ENCODE assay signal across 8 mouse cellular contexts in the genomic region with DNA sequence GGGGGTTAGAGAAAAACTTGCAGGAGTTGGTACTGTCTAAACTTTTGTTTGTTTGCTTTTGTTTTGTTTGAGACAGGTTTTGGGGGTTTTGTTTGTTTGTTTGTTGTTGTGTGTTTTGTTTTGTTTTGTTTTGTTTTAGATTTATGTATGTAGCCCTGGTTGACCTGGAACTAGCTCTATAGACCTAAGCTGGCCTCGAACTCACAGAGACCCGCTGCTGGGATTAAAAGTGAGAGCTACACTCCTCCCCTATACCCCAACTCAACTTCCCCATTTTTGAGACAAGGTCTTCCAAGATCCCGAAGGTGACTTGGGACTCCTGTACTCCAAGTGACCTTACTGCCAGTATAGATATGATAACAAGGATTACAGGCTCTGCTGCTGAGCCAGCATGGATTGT. TPM values are rescaled to one million over a fixed set of nuclear protein-coding genes. Genes with fewer than 3 reads are reported as not detected.
DNase-seq lines count a peak whose midpoint lies in the region; ATAC-seq and TF ChIP-seq lines count a peak whose summit lies in the region.

No protein-coding gene starts in this region.

- no peaks in the 10 kb centered on the region for H3K36me3 ChIP-seq in kidney, postnatal 0 days (ENCODE audit: insufficient read depth, low read length)
- peaks cover under 1% of the 10 kb centered on the region; the same call in 1 of the 2 replicates for H3K36me3 ChIP-seq in embryonic facial prominence, embryonic 10.5 days (replicated peaks)
- H3K36me3 ChIP-seq in hindbrain, postnatal 0 days (ENCODE audit: insufficient read depth, low read length), result no peaks in the 10 kb centered on the region
- H3K36me3 ChIP-seq in midbrain, embryonic 16.5 days (ENCODE audit: control insufficient read depth, insufficient read depth, low read length), result no peaks in the 10 kb centered on the region

- no peaks in the 10 kb centered on the region for H3K9me3 ChIP-seq in kidney, postnatal 0 days (replicated peaks; ENCODE audit: low read length)
- H3K9me3 ChIP-seq in embryonic facial prominence, embryonic 10.5 days, result no peaks in the 10 kb centered on the region
- no peaks in the 10 kb centered on the region for H3K9me3 ChIP-seq in hindbrain, postnatal 0 days (ENCODE audit: low read length)
- no peaks in the 10 kb centered on the region for H3K9me3 ChIP-seq in midbrain, embryonic 16.5 days (replicated peaks; ENCODE audit: control insufficient read depth, low read length, poor library complexity, severe bottlenecking)

- 40% methylated on average over 3 of the region's 3 CpGs for WGBS in kidney, postnatal 0 days
- WGBS in embryonic facial prominence, embryonic 10.5 days, result 36% methylated on average over 3 of the region's 3 CpGs
- 38% methylated on average over 3 of the region's 3 CpGs for WGBS in hindbrain, postnatal 0 days
- 34% methylated on average over 3 of the region's 3 CpGs for WGBS in midbrain, embryonic 16.5 days

- no peak overlapping the region for H3K27ac ChIP-seq in kidney, postnatal 0 days
- peak overlapping the region; percentile 83 for H3K27ac ChIP-seq in embryonic facial prominence, embryonic 10.5 days (replicated peaks)
- H3K27ac ChIP-seq in hindbrain, postnatal 0 days, result no peak overlapping the region
- no peak overlapping the region for H3K27ac ChIP-seq in midbrain, embryonic 16.5 days (ENCODE audit: low read length)

- no peak for TF ChIP-seq CTCF in kidney, postnatal 0 days (IDR thresholded peaks at IDR 0.05; ENCODE audit: low read depth)
- no peak for TF ChIP-seq CTCF in hindbrain, postnatal 0 days (IDR thresholded peaks at IDR 0.05; ENCODE audit: low read depth)

- peak overlapping the region; percentile 61; the same call in 1 of the 2 replicates for H3K9ac ChIP-seq in kidney, postnatal 0 days (ENCODE audit: low read depth, low read length)
- H3K9ac ChIP-seq in hindbrain, postnatal 0 days (replicated peaks; ENCODE audit: low read length), result peak overlapping the region; percentile 63; the same call in 1 of the 2 replicates
- no peak overlapping the region for H3K9ac ChIP-seq in midbrain, embryonic 16.5 days (ENCODE audit: low read depth, low read length)

- peak overlapping the region; percentile 62 for H3K4me3 ChIP-seq in kidney, postnatal 0 days (replicated peaks; ENCODE audit: low read depth, low read length)
- peak overlapping the region; percentile 76 for H3K4me3 ChIP-seq in embryonic facial prominence, embryonic 10.5 days
- peak overlapping the region; percentile 78 for H3K4me3 ChIP-seq in hindbrain, postnatal 0 days (ENCODE audit: low read length)
- peak overlapping the region; percentile 55 for H3K4me3 ChIP-seq in midbrain, embryonic 16.5 days (ENCODE audit: low read depth, low read length)

- ATAC-seq in kidney, postnatal 0 days (replicated peaks; ENCODE audit: low FRiP score, low read depth), result no peak; the same call in 1 of the 2 replicates
- peak; percentile 28; the same call in 1 of the 2 replicates for ATAC-seq in hindbrain, postnatal 0 days
- 0 out of 2 replicates have a peak, but pooled peaks have one; percentile 6 for ATAC-seq in midbrain, embryonic 16.5 days

- intact Hi-C loops in gastrocnemius, postnatal 14 days (cut with DNase I; ENCODE audit: low total_unique reads), result no loop called here

- no peak for DNase-seq in kidney, postnatal 0 days (ENCODE audit: low spot score)
- DNase-seq in kidney, adult 8-10 months, result no peak
- no peak for DNase-seq in embryonic facial prominence, embryonic 10.5 days (ENCODE audit: low spot score)
- no peak for DNase-seq in hindbrain, postnatal 0 days (ENCODE audit: low spot score)
- no peak for DNase-seq in layer of hippocampus, postnatal 36 days
- no peak for DNase-seq in urinary bladder, postnatal 10 days (ENCODE audit: low spot score)
- DNase-seq in gastrocnemius, postnatal 14 days, result no peak

- no peaks in the 10 kb centered on the region for H3K27me3 ChIP-seq in kidney, postnatal 0 days (ENCODE audit: insufficient read depth, low read length)
- no peaks in the 10 kb centered on the region for H3K27me3 ChIP-seq in embryonic facial prominence, embryonic 10.5 days (replicated peaks; ENCODE audit: low read depth, poor library complexity, severe bottlenecking)
- no peaks in the 10 kb centered on the region; the same call in 1 of the 2 replicates for H3K27me3 ChIP-seq in hindbrain, postnatal 0 days (ENCODE audit: insufficient read depth, low read length)
- H3K27me3 ChIP-seq in midbrain, embryonic 16.5 days (ENCODE audit: control insufficient read depth, insufficient read depth, low read depth, low read length), result no peaks in the 10 kb centered on the region

- H3K4me1 ChIP-seq in kidney, postnatal 0 days (replicated peaks; ENCODE audit: insufficient read depth, low read length), result no peaks in the 10 kb centered on the region; the same call in 1 of the 2 replicates
- peaks cover 9% of the 10 kb centered on the region for H3K4me1 ChIP-seq in embryonic facial prominence, embryonic 10.5 days
- peaks cover 7% of the 10 kb centered on the region; the same call in 1 of the 2 replicates for H3K4me1 ChIP-seq in hindbrain, postnatal 0 days (ENCODE audit: insufficient read depth, low read length)
- H3K4me1 ChIP-seq in midbrain, embryonic 16.5 days (ENCODE audit: control insufficient read depth, insufficient read depth, low read length), result peaks cover 12% of the 10 kb centered on the region

- peak overlapping the region; percentile 66 for H3K4me2 ChIP-seq in kidney, postnatal 0 days (ENCODE audit: low read length)
- peak overlapping the region; percentile 92 for H3K4me2 ChIP-seq in hindbrain, postnatal 0 days (ENCODE audit: low read depth, low read length)
- H3K4me2 ChIP-seq in midbrain, embryonic 16.5 days (ENCODE audit: low read length), result peak overlapping the region; percentile 75

RNA-seq across cellular contexts. Expression of gene Mrpl35, which starts 2.8 kb away (rescaled TPM):
- 85.6 and 86.4 TPM in 2 replicates for polyA plus RNA-seq in kidney, postnatal 0 days (2015; fragmentation: Nextera tagmentation; extraction: Ambion mirVana)
- polyA plus RNA-seq in embryonic facial prominence, embryonic 10.5 days (2016; fragmentation: Nextera tagmentation; extraction: Ambion mirVana), result 70.8 and 71.8 TPM in 2 replicates
- total RNA-seq in hindbrain, postnatal 0 days (2014; rRNA removed), result 6.0 and 8.3 TPM in 2 replicates
- polyA plus RNA-seq in hindbrain, postnatal 0 days (2015; fragmentation: Nextera tagmentation; extraction: Ambion mirVana), result 50.8 and 51.8 TPM in 2 replicates
- polyA plus RNA-seq in midbrain, embryonic 16.5 days (2015; fragmentation: Nextera tagmentation; extraction: Ambion mirVana), result 36.1 and 39.4 TPM in 2 replicates
- total RNA-seq in layer of hippocampus, postnatal 36 days (2021), result 10 to 100 TPM; 32.7 to 33.7 TPM
- total RNA-seq in gastrocnemius, postnatal 14 days (2021), result 10 to 100 TPM; 31.7 to 32.0 TPM

RNA-seq across cellular contexts. Expression of gene Immt, which starts 7.2 kb away (rescaled TPM):
- 222 and 244 TPM in 2 replicates for polyA plus RNA-seq in kidney, postnatal 0 days (2015; fragmentation: Nextera tagmentation; extraction: Ambion mirVana)
- 215 and 220 TPM in 2 replicates for polyA plus RNA-seq in embryonic facial prominence, embryonic 10.5 days (2016; fragmentation: Nextera tagmentation; extraction: Ambion mirVana)
- 112 and 125 TPM in 2 replicates for total RNA-seq in hindbrain, postnatal 0 days (2014; rRNA removed)
- 164 and 165 TPM in 2 replicates for polyA plus RNA-seq in hindbrain, postnatal 0 days (2015; fragmentation: Nextera tagmentation; extraction: Ambion mirVana)
- polyA plus RNA-seq in midbrain, embryonic 16.5 days (2015; fragmentation: Nextera tagmentation; extraction: Ambion mirVana), result 149 and 151 TPM in 2 replicates
- total RNA-seq in layer of hippocampus, postnatal 36 days (2021), result 100 to 1,000 TPM; 135 to 145 TPM
- total RNA-seq in gastrocnemius, postnatal 14 days (2021), result 100 to 1,000 TPM; 245 to 287 TPM
